Mouse (Mus musculus): ENCODE measurements around the gene Tcerg1l. TPM values are rescaled to one million over a fixed set of nuclear protein-coding genes. Genes with fewer than 3 reads are reported as not detected.

Gene Tcerg1l
- not detected for total RNA-seq (2023)

DNA sequence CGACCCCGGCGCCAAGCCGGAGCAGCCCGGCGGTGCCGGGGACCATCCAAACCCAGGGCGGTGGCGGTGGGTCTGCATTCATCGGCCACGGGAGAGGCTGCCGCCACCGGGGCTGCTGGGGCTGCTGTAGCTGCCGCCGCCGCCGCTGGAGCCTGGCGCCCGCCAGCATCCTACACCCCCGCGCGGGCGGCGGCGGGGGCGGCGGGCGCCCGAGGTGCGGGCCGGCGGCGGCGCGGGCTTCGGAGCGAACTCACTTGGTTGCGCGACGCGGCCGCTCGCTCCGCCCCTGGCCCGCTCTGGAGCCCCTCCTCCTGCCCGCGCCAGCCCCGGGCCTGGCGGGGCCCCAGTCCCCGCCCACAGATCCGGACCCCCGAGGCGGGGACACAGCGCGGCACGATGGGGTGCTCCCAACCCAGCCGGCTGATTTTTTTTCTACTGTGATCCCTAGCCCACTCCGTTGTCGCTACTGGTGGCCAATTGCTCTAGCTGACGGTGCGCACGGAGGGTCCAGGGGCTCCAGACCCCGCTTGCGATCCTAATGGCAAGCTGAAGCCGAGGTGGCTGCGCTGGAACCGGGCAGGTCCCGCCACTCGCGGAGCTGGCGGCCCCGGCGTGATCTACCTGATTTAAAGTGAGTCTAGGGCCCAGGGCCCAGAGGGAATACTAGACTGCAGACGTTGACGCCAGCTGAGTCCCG, at the start of gene Tcerg1l:
TSS of gene Tcerg1l (minus strand) at position 246 of the 697 bp plus-strand sequence.

All from CD4-positive naive resting alpha-beta T cell, adult 76 days (primary cell).